Comparison of ENCODE assay signal across 9 mouse cellular contexts in the genomic region with DNA sequence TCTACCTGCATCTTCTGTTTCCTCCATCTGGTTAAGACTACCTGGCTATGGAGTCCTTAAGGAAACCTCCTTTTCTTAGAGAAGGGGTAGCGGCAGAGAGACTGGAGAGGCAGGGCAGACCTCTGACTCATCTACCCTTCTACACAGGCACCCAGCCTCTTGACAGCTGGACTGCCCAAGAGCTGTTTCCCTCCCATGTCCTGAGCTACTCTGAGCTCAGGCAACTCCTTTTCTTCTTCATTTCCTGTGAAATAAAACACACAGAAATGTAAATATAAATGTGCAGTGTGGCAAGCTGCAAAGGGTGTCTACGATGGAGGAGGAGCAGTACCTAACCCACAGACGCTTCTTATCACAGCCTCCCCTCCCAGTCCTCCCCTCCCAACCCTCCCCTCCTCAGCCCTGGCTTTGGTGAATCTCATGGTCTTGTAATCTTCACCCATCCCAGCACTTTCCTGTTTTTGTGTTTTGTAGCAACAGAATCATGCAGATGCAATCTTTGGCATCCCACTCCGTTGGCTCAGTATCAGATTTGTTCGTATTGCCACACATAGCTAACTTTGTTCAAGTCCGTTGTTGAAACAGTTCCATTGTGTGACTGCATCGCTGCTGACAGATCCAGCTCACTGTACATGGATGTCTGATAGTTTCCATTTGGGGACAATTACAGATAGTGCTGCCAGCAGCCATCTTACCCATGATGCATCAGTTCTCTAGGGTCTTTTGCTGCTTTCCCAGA. TPM values are rescaled to one million over a fixed set of nuclear protein-coding genes. Genes with fewer than 3 reads are reported as not detected.
DNase-seq lines count a peak whose midpoint lies in the region; ATAC-seq lines count a peak whose summit lies in the region.
"Had no signal": no experiment of that assay in that cellular context is flagged by ENCODE, and none has a peak within 500 bp of the region (broad histone marks: within the 10 kb centered on the region; RNA-seq: fewer than 3 reads in every experiment).

No protein-coding gene starts in this region.

- H3K4me3 ChIP-seq in embryonic facial prominence, embryonic 14.5 days (ENCODE audit: low read depth, low read length): no peak overlapping the region

- no peaks in the 10 kb centered on the region for H3K4me1 ChIP-seq in embryonic facial prominence, embryonic 14.5 days (ENCODE audit: control insufficient read depth, insufficient read depth, low read length)

- ATAC-seq in embryonic facial prominence, embryonic 14.5 days (ENCODE audit: low read depth): peak; percentile 56
- ATAC-seq in megakaryocyte-erythroid progenitor cell, adult 5-6 weeks (replicated peaks; ENCODE audit: low FRiP score, low TSS enrichment, poor library complexity, severe bottlenecking): peak; percentile 78

- H3K9me3 ChIP-seq in embryonic facial prominence, embryonic 14.5 days (ENCODE audit: control insufficient read depth, low read length): no peaks in the 10 kb centered on the region

- no peaks in the 10 kb centered on the region for H3K27me3 ChIP-seq in embryonic facial prominence, embryonic 14.5 days (replicated peaks; ENCODE audit: control insufficient read depth, insufficient read depth, low read length)

- DNase-seq in kidney, postnatal 10 days: peak; percentile 55
- no peak for DNase-seq in kidney, adult 9 months
- peak; percentile 84 for DNase-seq in embryonic facial prominence, embryonic 14.5 days (ENCODE audit: low spot score)
- DNase-seq in heart, adult 8-10 months (ENCODE audit: low spot score): peak; percentile 85
- DNase-seq in layer of hippocampus, postnatal 10 days (ENCODE audit: low spot score in 2 of 2): peak; percentile 26 to 48
- no peak for DNase-seq in thymus, postnatal 0 days (ENCODE audit: low spot score)
- no peak for DNase-seq in thymus, adult 18-20 months

- H3K9ac ChIP-seq in embryonic facial prominence, embryonic 14.5 days (ENCODE audit: low read depth, low read length): 0 out of 2 replicates have a peak overlapping the region, but pooled peaks have one; percentile 15

- no peak overlapping the region for H3K4me2 ChIP-seq in embryonic facial prominence, embryonic 14.5 days (ENCODE audit: low read depth, low read length)

- peak overlapping the region; percentile 69 for H3K27ac ChIP-seq in embryonic facial prominence, embryonic 14.5 days (replicated peaks; ENCODE audit: low read depth, low read length)
- H3K27ac ChIP-seq: macrophage had no signal

- 56% methylated on average over 7 of the region's 7 CpGs for WGBS in embryonic facial prominence, embryonic 14.5 days

- peaks cover 35% of the 10 kb centered on the region for H3K36me3 ChIP-seq in embryonic facial prominence, embryonic 14.5 days (ENCODE audit: control insufficient read depth, insufficient read depth, low read length)

RNA-seq across cellular contexts. Expression of a gene that starts 7.8 kb away (rescaled TPM):
- 190 and 214 TPM in 2 replicates for polyA plus RNA-seq in embryonic facial prominence, embryonic 14.5 days (2014; fragmentation: Nextera tagmentation; extraction: Ambion mirVana)
- 100 to 1,000 TPM; 124 to 154 (median 134) TPM for total RNA-seq in heart, adult 8-10 months (2022)
- total RNA-seq in layer of hippocampus, postnatal 10 days (2021): 100 to 1,000 TPM; 348 to 373 TPM
- total RNA-seq in megakaryocyte-erythroid progenitor cell, adult 5-6 weeks (2014; fragmentation: Nextera tagmentation): 188 and 260 TPM in 2 replicates
- 170 and 288 TPM in 2 replicates for total RNA-seq in megakaryocyte-erythroid progenitor cell, adult 5-6 weeks (2017)
- 117 TPM in 2 replicates for polyA plus RNA-seq in thymus, postnatal 0 days (2015; fragmentation: Nextera tagmentation; extraction: Ambion mirVana)

RNA-seq across cellular contexts. Expression of a gene that starts 40.1 kb away (rescaled TPM):
- polyA plus RNA-seq in embryonic facial prominence, embryonic 14.5 days (2014; fragmentation: Nextera tagmentation; extraction: Ambion mirVana): 8.7 and 10.1 TPM in 2 replicates
- total RNA-seq in heart, adult 8-10 months (2022): 1 to 10 TPM; 1.3 to 3.6 (median 1.8) TPM
- 10 to 100 TPM in 1 of 2 experiments, 1 to 10 TPM in 1; 9.8 to 11.4 TPM for total RNA-seq in layer of hippocampus, postnatal 10 days (2021)
- total RNA-seq in megakaryocyte-erythroid progenitor cell, adult 5-6 weeks (2014; fragmentation: Nextera tagmentation): 10.2 and 13.1 TPM in 2 replicates
- total RNA-seq in megakaryocyte-erythroid progenitor cell, adult 5-6 weeks (2017): 3.3 and 4.2 TPM in 2 replicates
- polyA plus RNA-seq in thymus, postnatal 0 days (2015; fragmentation: Nextera tagmentation; extraction: Ambion mirVana): 10.5 and 16.2 TPM in 2 replicates

RNA-seq across cellular contexts. Expression of a gene that starts 51.9 kb away (rescaled TPM):
- 14.8 and 16.0 TPM in 2 replicates for polyA plus RNA-seq in embryonic facial prominence, embryonic 14.5 days (2014; fragmentation: Nextera tagmentation; extraction: Ambion mirVana)
- 1 to 10 TPM; 6.6 to 8.4 (median 7.7) TPM for total RNA-seq in heart, adult 8-10 months (2022)
- 10 to 100 TPM; 14.0 to 17.3 TPM for total RNA-seq in layer of hippocampus, postnatal 10 days (2021)
- 4.8 and 14.9 TPM in 2 replicates for total RNA-seq in megakaryocyte-erythroid progenitor cell, adult 5-6 weeks (2014; fragmentation: Nextera tagmentation)
- total RNA-seq in megakaryocyte-erythroid progenitor cell, adult 5-6 weeks (2017): 5.0 and 13.8 TPM in 2 replicates
- 11.8 and 17.9 TPM in 2 replicates for polyA plus RNA-seq in thymus, postnatal 0 days (2015; fragmentation: Nextera tagmentation; extraction: Ambion mirVana)

Comparison
In these comparisons a context has a peak if more than half of its experiments do, and no peak if none do; other contexts are left out.
1. DNase-seq: peak in kidney, postnatal 10 days (single experiment), embryonic facial prominence, embryonic 14.5 days (single experiment), heart, adult 8-10 months (single experiment) and layer of hippocampus, postnatal 10 days (2 of 2); none in kidney, adult 9 months (single experiment), thymus, postnatal 0 days (single experiment) and thymus, adult 18-20 months (0 of 2).